Mouse (Mus musculus): ENCODE results near the gene Hist1h2bk. TPM values are rescaled to one million over a fixed set of nuclear protein-coding genes. Genes with fewer than 3 reads are reported as not detected.

The Hist1h2bk gene
- polyA plus RNA-seq, 1 experiment from 2014 or later: 9.5 TPM

- Histone ChIP-seq H3K4me1 (peaks cover 9% of the 10 kb centered on the region), H3K4me2 (replicated peaks) (no peak overlapping the region), H3K9me3 (no peaks in the 10 kb centered on the region), H3K9ac (no peak overlapping the region), H3K4me3 (no peak overlapping the region), H3K27ac (no peak overlapping the region), H3K27me3 (replicated peaks) (peaks cover 99% of the 10 kb centered on the region), H3K36me3 (no peaks in the 10 kb centered on the region)
- 61% methylated on average over 2 of the region's 2 CpGs for WGBS
- ATAC-seq (ENCODE audit: low FRiP score, low read depth): no peak
Measured at GRCm38 (mm10) chr13:22001346-22001745, 34.3 kb upstream of the Hist1h2bk start.

- H3K27ac ChIP-seq: no peak overlapping the region
- H3K36me3 ChIP-seq: no peaks in the 10 kb centered on the region
- H3K4me1 ChIP-seq: peaks cover 14% of the 10 kb centered on the region
- H3K4me3 ChIP-seq: no peak overlapping the region
- WGBS: 16% methylated on average over 5 of the region's 5 CpGs
- peaks cover 99% of the 10 kb centered on the region for H3K27me3 ChIP-seq (replicated peaks)
- no peak overlapping the region for H3K4me2 ChIP-seq (replicated peaks)
- ATAC-seq (ENCODE audit: low FRiP score, low read depth): no peak
- no peak overlapping the region for H3K9ac ChIP-seq
- H3K9me3 ChIP-seq: no peaks in the 10 kb centered on the region
Measured at GRCm38 (mm10) chr13:22001823-22002222, 33.8 kb upstream of the Hist1h2bk start.

GRCm38 (mm10) chr13:22005605-22006333, 29.9 kb upstream of the Hist1h2bk start:
- under 1% methylated on average over 45 of the region's 45 CpGs for WGBS
- peak overlapping the region; percentile 46 for H3K4me3 ChIP-seq
- H3K27ac ChIP-seq: no peak overlapping the region
- peak; percentile 67 for ATAC-seq (ENCODE audit: low FRiP score, low read depth)
- H3K36me3 ChIP-seq: no peaks in the 10 kb centered on the region
- H3K9ac ChIP-seq: 0 out of 2 replicates have a peak overlapping the region, but pooled peaks have one; percentile 42
- H3K4me2 ChIP-seq (replicated peaks): peak overlapping the region; percentile 89
- no peaks in the 10 kb centered on the region for H3K9me3 ChIP-seq
- H3K4me1 ChIP-seq: peaks cover 16% of the 10 kb centered on the region
- peaks cover 100% of the 10 kb centered on the region for H3K27me3 ChIP-seq (replicated peaks)

GRCm38 (mm10) chr13:22006334-22007120, 29.1 kb upstream of the Hist1h2bk start:
- H3K4me3 ChIP-seq: peak overlapping the region; percentile 46
- ATAC-seq (ENCODE audit: low FRiP score, low read depth): peak; percentile 73; the same call in 1 of the 2 replicates
- peak overlapping the region; percentile 89 for H3K4me2 ChIP-seq (replicated peaks)
- no peaks in the 10 kb centered on the region for H3K9me3 ChIP-seq
- no peak overlapping the region for H3K9ac ChIP-seq
- no peak overlapping the region for H3K27ac ChIP-seq
- H3K27me3 ChIP-seq (replicated peaks): peaks cover 99% of the 10 kb centered on the region
- peaks cover 16% of the 10 kb centered on the region for H3K4me1 ChIP-seq
- H3K36me3 ChIP-seq: no peaks in the 10 kb centered on the region
- under 1% methylated on average over 38 of the region's 38 CpGs for WGBS

GRCm38 (mm10) chr13:22007121-22007510, 28.6 kb upstream of the Hist1h2bk start:
- Histone ChIP-seq H3K36me3 (no peaks in the 10 kb centered on the region), H3K9me3 (no peaks in the 10 kb centered on the region), H3K27ac (no peak overlapping the region), H3K4me1 (peaks cover 16% of the 10 kb centered on the region), H3K9ac (no peak overlapping the region), H3K27me3 (replicated peaks) (peaks cover 96% of the 10 kb centered on the region), H3K4me3 (peak overlapping the region; percentile 46), H3K4me2 (replicated peaks) (peak overlapping the region; percentile 89)
- no peak for ATAC-seq (ENCODE audit: low FRiP score, low read depth)
- WGBS: 2% methylated on average over 18 of the region's 18 CpGs

- no peak for ATAC-seq (ENCODE audit: low FRiP score, low read depth)
- Histone ChIP-seq H3K27ac (no peak overlapping the region), H3K27me3 (replicated peaks) (peaks cover 95% of the 10 kb centered on the region), H3K36me3 (no peaks in the 10 kb centered on the region), H3K9ac (no peak overlapping the region), H3K4me3 (no peak overlapping the region), H3K9me3 (no peaks in the 10 kb centered on the region), H3K4me2 (replicated peaks) (no peak overlapping the region), H3K4me1 (peaks cover 16% of the 10 kb centered on the region)
- 52% methylated on average over 7 of the region's 7 CpGs for WGBS
Measured at GRCm38 (mm10) chr13:22007872-22008271, 27.8 kb upstream of the Hist1h2bk start.

- Histone ChIP-seq H3K9ac (no peak overlapping the region), H3K4me2 (replicated peaks) (no peak overlapping the region), H3K4me1 (peaks cover 16% of the 10 kb centered on the region), H3K27me3 (replicated peaks) (peaks cover 92% of the 10 kb centered on the region), H3K27ac (no peak overlapping the region), H3K9me3 (no peaks in the 10 kb centered on the region), H3K36me3 (no peaks in the 10 kb centered on the region), H3K4me3 (no peak overlapping the region)
- 69% methylated on average over 3 of the region's 3 CpGs for WGBS
- no peak for ATAC-seq (ENCODE audit: low FRiP score, low read depth)
Measured at GRCm38 (mm10) chr13:22008707-22009106, 27.0 kb upstream of the Hist1h2bk start.

GRCm38 (mm10) chr13:22009642-22010041, 26.0 kb upstream of the Hist1h2bk start, which contains the start of gene Prss16:
Gene Prss16 (minus strand): TSS chr13:22009742.
- no peaks in the 10 kb centered on the region for H3K36me3 ChIP-seq
- H3K9me3 ChIP-seq: no peaks in the 10 kb centered on the region
- H3K9ac ChIP-seq: no peak within 1 kb of the TSS
- no peak within 1 kb of the TSS for H3K4me3 ChIP-seq
- WGBS: 31% methylated on average over 5 of the region's 7 CpGs
- no peak for ATAC-seq (ENCODE audit: low FRiP score, low read depth)
- peaks cover 16% of the 10 kb centered on the region for H3K4me1 ChIP-seq
- no peak within 1 kb of the TSS for H3K27ac ChIP-seq
- no peak within 1 kb of the TSS for H3K4me2 ChIP-seq (replicated peaks)
- peaks cover 92% of the 10 kb centered on the region for H3K27me3 ChIP-seq (replicated peaks)

GRCm38 (mm10) chr13:22013716-22014115, 22.0 kb upstream of the Hist1h2bk start:
- ATAC-seq (ENCODE audit: low FRiP score, low read depth): no peak
- Histone ChIP-seq H3K9ac (no peak overlapping the region), H3K9me3 (no peaks in the 10 kb centered on the region), H3K4me1 (no peaks in the 10 kb centered on the region), H3K36me3 (no peaks in the 10 kb centered on the region), H3K27ac (no peak overlapping the region), H3K4me2 (replicated peaks) (no peak overlapping the region), H3K27me3 (replicated peaks) (peaks cover 77% of the 10 kb centered on the region), H3K4me3 (no peak overlapping the region)
- WGBS: 19% methylated on average over 13 of the region's 13 CpGs

GRCm38 (mm10) chr13:22014411-22014845, 21.2 kb upstream of the Hist1h2bk start:
- no peak overlapping the region for H3K27ac ChIP-seq
- no peaks in the 10 kb centered on the region for H3K4me1 ChIP-seq
- ATAC-seq (ENCODE audit: low FRiP score, low read depth): no peak
- H3K36me3 ChIP-seq: no peaks in the 10 kb centered on the region
- H3K9ac ChIP-seq: no peak overlapping the region
- no peaks in the 10 kb centered on the region for H3K9me3 ChIP-seq
- no peak overlapping the region for H3K4me3 ChIP-seq
- H3K4me2 ChIP-seq (replicated peaks): peak overlapping the region; percentile 37; the same call in 1 of the 2 replicates
- peaks cover 77% of the 10 kb centered on the region for H3K27me3 ChIP-seq (replicated peaks)
- 13% methylated on average over 17 of the region's 17 CpGs for WGBS

- Histone ChIP-seq H3K4me3 (no peak overlapping the region), H3K27me3 (replicated peaks) (peaks cover 69% of the 10 kb centered on the region), H3K4me2 (replicated peaks) (no peak overlapping the region), H3K9me3 (no peaks in the 10 kb centered on the region), H3K27ac (no peak overlapping the region), H3K4me1 (no peaks in the 10 kb centered on the region; the same call in 1 of the 2 replicates), H3K36me3 (no peaks in the 10 kb centered on the region), H3K9ac (no peak overlapping the region)
- peak; percentile 53; the same call in 1 of the 2 replicates for ATAC-seq (ENCODE audit: low FRiP score, low read depth)
- WGBS: 17% methylated on average over 27 of the region's 27 CpGs
Measured at GRCm38 (mm10) chr13:22015479-22016450, 19.9 kb upstream of the Hist1h2bk start.
